ENCODE assay signal across 8 mouse cellular contexts in genomic region chrX:104413995-104414394, GRCm38 (mm10). TPM values are rescaled to one million over a fixed set of nuclear protein-coding genes. Genes with fewer than 3 reads are reported as not detected.
A peak's percentile ranks its signal among the peaks of the same experiment; 100 is the strongest.
DNase-seq lines count a peak whose midpoint lies in the region; ATAC-seq lines count a peak whose summit lies in the region.

No protein-coding gene starts in this region.

- DNase-seq in kidney, adult 8-10 months, result no peak
- no peak for DNase-seq in embryonic facial prominence, embryonic 10.5 days (ENCODE audit: low spot score)
- DNase-seq in cerebellum, adult 18-20 months, result no peak
- no peak for DNase-seq in adrenal gland, adult (ENCODE audit: inconsistent age in 2 of 2, low spot score in 1 of 2)
- no peak for DNase-seq in gastrocnemius, adult 8-10 months (ENCODE audit: low spot score in 2 of 2)

- H3K4me3 ChIP-seq in kidney, embryonic 16.5 days (ENCODE audit: low read length), result peak overlapping the region; percentile 72
- peak overlapping the region; percentile 68 for H3K4me3 ChIP-seq in embryonic facial prominence, embryonic 10.5 days
- H3K4me3 ChIP-seq in hindbrain, embryonic 16.5 days (ENCODE audit: low read length), result peak overlapping the region; percentile 69
- peak overlapping the region; percentile 60 for H3K4me3 ChIP-seq in midbrain, embryonic 15.5 days

- no peak for ATAC-seq in kidney, embryonic 16.5 days (ENCODE audit: low FRiP score, low TSS enrichment)
- peak; percentile 71 for ATAC-seq in hindbrain, embryonic 16.5 days
- ATAC-seq in midbrain, embryonic 15.5 days (replicated peaks), result peak; percentile 58

- H3K27ac ChIP-seq in kidney, embryonic 16.5 days (ENCODE audit: low read length), result peak overlapping the region; percentile 97; the same call in 1 of the 2 replicates
- peak overlapping the region; percentile 93 for H3K27ac ChIP-seq in embryonic facial prominence, embryonic 10.5 days (replicated peaks)
- 0 out of 2 replicates have a peak overlapping the region, but pooled peaks have one; percentile 55 for H3K27ac ChIP-seq in hindbrain, embryonic 16.5 days (ENCODE audit: low read depth, low read length)
- peak overlapping the region; percentile 89 for H3K27ac ChIP-seq in midbrain, embryonic 15.5 days

- H3K27me3 ChIP-seq in kidney, embryonic 16.5 days (ENCODE audit: insufficient read depth, low read length), result peaks cover 12% of the 10 kb centered on the region; the same call in 1 of the 2 replicates
- H3K27me3 ChIP-seq in embryonic facial prominence, embryonic 10.5 days (replicated peaks; ENCODE audit: low read depth, poor library complexity, severe bottlenecking), result peaks cover 65% of the 10 kb centered on the region
- H3K27me3 ChIP-seq in hindbrain, embryonic 16.5 days (replicated peaks; ENCODE audit: control insufficient read depth, insufficient read depth, low read length), result peaks cover 4% of the 10 kb centered on the region
- H3K27me3 ChIP-seq in midbrain, embryonic 15.5 days (replicated peaks), result peaks cover 11% of the 10 kb centered on the region

- H3K9me3 ChIP-seq in kidney, embryonic 16.5 days (ENCODE audit: low read length), result no peaks in the 10 kb centered on the region
- no peaks in the 10 kb centered on the region for H3K9me3 ChIP-seq in embryonic facial prominence, embryonic 10.5 days
- H3K9me3 ChIP-seq in hindbrain, embryonic 16.5 days (ENCODE audit: control insufficient read depth, low read length), result no peaks in the 10 kb centered on the region
- no peaks in the 10 kb centered on the region for H3K9me3 ChIP-seq in midbrain, embryonic 15.5 days

- WGBS in kidney, embryonic 16.5 days, result 41% methylated on average over 7 of the region's 7 CpGs
- 50% methylated on average over 7 of the region's 7 CpGs for WGBS in embryonic facial prominence, embryonic 10.5 days
- 49% methylated on average over 7 of the region's 7 CpGs for WGBS in hindbrain, embryonic 16.5 days
- WGBS in midbrain, embryonic 15.5 days, result 50% methylated on average over 7 of the region's 7 CpGs

- H3K4me1 ChIP-seq in kidney, embryonic 16.5 days (ENCODE audit: insufficient read depth, low read length), result peaks cover 3% of the 10 kb centered on the region; the same call in 1 of the 2 replicates
- 0 out of 2 replicates have a peak, but pooled peaks cover 3% of the 10 kb centered on the region for H3K4me1 ChIP-seq in embryonic facial prominence, embryonic 10.5 days
- no peaks in the 10 kb centered on the region for H3K4me1 ChIP-seq in hindbrain, embryonic 16.5 days (ENCODE audit: control insufficient read depth, insufficient read depth, low read depth, low read length)
- 0 out of 2 replicates have a peak, but pooled peaks cover 3% of the 10 kb centered on the region for H3K4me1 ChIP-seq in midbrain, embryonic 15.5 days

- H3K9ac ChIP-seq in kidney, embryonic 16.5 days (replicated peaks; ENCODE audit: low read length), result peak overlapping the region; percentile 82; the same call in 1 of the 2 replicates
- peak overlapping the region; percentile 43 for H3K9ac ChIP-seq in hindbrain, embryonic 16.5 days (ENCODE audit: low read depth, low read length)
- H3K9ac ChIP-seq in midbrain, embryonic 15.5 days, result peak overlapping the region; percentile 51; the same call in 1 of the 2 replicates

- H3K4me2 ChIP-seq in kidney, embryonic 16.5 days (replicated peaks; ENCODE audit: low read depth, low read length), result peak overlapping the region; percentile 51
- H3K4me2 ChIP-seq in hindbrain, embryonic 16.5 days (ENCODE audit: low read length), result peak overlapping the region; percentile 48
- H3K4me2 ChIP-seq in midbrain, embryonic 15.5 days, result peak overlapping the region; percentile 51

- H3K36me3 ChIP-seq in kidney, embryonic 16.5 days (ENCODE audit: insufficient read depth, low read length), result no peaks in the 10 kb centered on the region
- no peaks in the 10 kb centered on the region for H3K36me3 ChIP-seq in embryonic facial prominence, embryonic 10.5 days (replicated peaks)
- no peaks in the 10 kb centered on the region for H3K36me3 ChIP-seq in hindbrain, embryonic 16.5 days (ENCODE audit: control insufficient read depth, insufficient read depth, low read length)
- H3K36me3 ChIP-seq in midbrain, embryonic 15.5 days (replicated peaks), result no peaks in the 10 kb centered on the region

RNA-seq across cellular contexts. Expression of gene Abcb7, which starts 0.3 kb away (rescaled TPM):
- 8.9 and 9.0 TPM in 2 replicates for polyA plus RNA-seq in kidney, embryonic 16.5 days (2015; fragmentation: Nextera tagmentation; extraction: Ambion mirVana)
- polyA plus RNA-seq in embryonic facial prominence, embryonic 10.5 days (2016; fragmentation: Nextera tagmentation; extraction: Ambion mirVana), result 10.4 and 11.6 TPM in 2 replicates
- polyA plus RNA-seq in hindbrain, embryonic 16.5 days (2015; fragmentation: Nextera tagmentation; extraction: Ambion mirVana), result 5.4 and 6.6 TPM in 2 replicates
- 6.1 and 7.3 TPM in 2 replicates for polyA plus RNA-seq in midbrain, embryonic 15.5 days (2015; fragmentation: Nextera tagmentation; extraction: Ambion mirVana)
- 10 to 100 TPM; 35.2 to 42.8 (median 41.4) TPM for total RNA-seq in gastrocnemius, adult 8-10 months (2022)
